Mouse (Mus musculus) thymus, adult 2 months (tissue): Measurements from ENCODE around the gene Cd86. TPM values are rescaled to one million over a fixed set of nuclear protein-coding genes. Genes with fewer than 3 reads are reported as not detected.

Experiments used
- DNase-seq: peaks from one replicate; pipeline ENCODE4 v3.0.0; 2021
- H3K27ac ChIP-seq: fragments of 200-500 bp; 2 replicates; pipeline ENCODE4 v1.5.1; 2012; ENCODE audit warnings: low read length, control low read depth; ENCODE audit not compliant: control insufficient read depth, insufficient read depth
- H3K27me3 ChIP-seq: fragments of 200-500 bp; 2 replicates; pipeline ENCODE4 v1.6.1; 2012; ENCODE audit warnings: mild to moderate bottlenecking, low read length, moderate library complexity, mixed read lengths; ENCODE audit not compliant: control insufficient read depth, insufficient read depth
- H3K36me3 ChIP-seq: fragments of 200-500 bp; 2 replicates; pipeline ENCODE4 v1.6.1; 2012; ENCODE audit warnings: mild to moderate bottlenecking, low read length, moderate library complexity; ENCODE audit not compliant: control insufficient read depth, insufficient read depth
- H3K4me1 ChIP-seq: fragments of 200-500 bp; replicated peaks from 2 replicates; pipeline ENCODE4 v1.6.1; 2012; ENCODE audit warnings: low read length; ENCODE audit not compliant: control insufficient read depth, insufficient read depth
- H3K4me3 ChIP-seq: fragments of 200-500 bp; 2 replicates; pipeline ENCODE4 v1.5.1; 2012; ENCODE audit warnings: mild to moderate bottlenecking, low read length, control low read depth, moderate library complexity; ENCODE audit not compliant: control insufficient read depth, insufficient read depth
- CTCF ChIP-seq: fragments of 200-500 bp; IDR thresholded peaks from 2 replicates; pipeline ENCODE4 v1.5.1; 2012; ENCODE audit warnings: mild to moderate bottlenecking, control low read depth, low read length, moderate library complexity, borderline replicate concordance; ENCODE audit not compliant: control insufficient read depth, poor library complexity, insufficient read depth; ENCODE audit errors: extremely low read depth
- POLR2A ChIP-seq: fragments of 200-500 bp; IDR thresholded peaks from 2 replicates; pipeline ENCODE4 v1.6.1; 2012; ENCODE audit warnings: mild to moderate bottlenecking, low read length, control low read depth, moderate library complexity; ENCODE audit not compliant: control insufficient read depth, poor library complexity, insufficient read depth; ENCODE audit errors: extremely low read depth
- WGBS: fragments of 180-500 bp; shearing (Covaris S2); methylation state at CpG from one replicate; pipeline ENCODE4 v1.1.7; 2018; 5-methylcytosine and 5-hydroxymethylcytosine counted together
- polyA plus RNA-seq: library from polyadenylated mRNA; depleted of rRNA; stranded (reverse); fragments of >200 nt; gene quantifications from 2 replicates; pipeline ENCODE4 v1.2.3, GENCODE M21; 2012

Cd86 gene
- polyA plus RNA-seq, 1 experiment = 15.3 TPM

DNA sequence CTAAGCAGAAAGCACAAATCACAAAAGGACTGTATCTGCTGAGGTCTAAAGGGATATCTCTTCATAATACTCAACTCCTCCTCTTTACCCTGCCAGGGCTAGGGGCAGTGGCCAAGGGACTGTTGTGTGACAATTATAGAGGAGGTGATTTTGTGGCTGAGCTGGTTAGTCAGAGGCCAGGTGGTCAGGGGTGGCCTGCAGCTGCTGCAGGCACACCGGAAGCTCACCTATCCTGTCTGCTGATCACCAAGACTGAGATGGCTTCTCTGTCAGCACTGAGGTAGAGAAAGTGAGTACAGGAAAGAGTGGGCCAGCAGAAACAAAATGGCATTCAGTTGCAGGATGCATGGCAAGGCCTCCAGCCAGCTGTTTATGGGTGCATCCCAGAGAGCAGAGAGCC lies 38.1 kb downstream of the Cd86 start:
- no peaks in the 10 kb centered on the region for H3K27me3 ChIP-seq
- TF ChIP-seq POLR2A (no peak), CTCF (no peak)
- no peak for DNase-seq
- no peaks in the 10 kb centered on the region for H3K36me3 ChIP-seq
- no peak overlapping the region for H3K4me3 ChIP-seq
- no peaks in the 10 kb centered on the region for H3K4me1 ChIP-seq
- no peak overlapping the region for H3K27ac ChIP-seq
- 86% methylated on average over 1 of the region's 1 CpGs for WGBS

GRCm38 (mm10) chr16:36626567-36627197 lies 39.2 kb downstream of the Cd86 start:
- Histone ChIP-seq H3K27ac (no peak overlapping the region), H3K4me1 (no peaks in the 10 kb centered on the region), H3K4me3 (no peak overlapping the region), H3K27me3 (no peaks in the 10 kb centered on the region), H3K36me3 (no peaks in the 10 kb centered on the region)
- 52% methylated on average over 5 of the region's 5 CpGs for WGBS
- no peak for DNase-seq
- no peak for TF ChIP-seq POLR2A
- TF ChIP-seq CTCF = no peak

DNA sequence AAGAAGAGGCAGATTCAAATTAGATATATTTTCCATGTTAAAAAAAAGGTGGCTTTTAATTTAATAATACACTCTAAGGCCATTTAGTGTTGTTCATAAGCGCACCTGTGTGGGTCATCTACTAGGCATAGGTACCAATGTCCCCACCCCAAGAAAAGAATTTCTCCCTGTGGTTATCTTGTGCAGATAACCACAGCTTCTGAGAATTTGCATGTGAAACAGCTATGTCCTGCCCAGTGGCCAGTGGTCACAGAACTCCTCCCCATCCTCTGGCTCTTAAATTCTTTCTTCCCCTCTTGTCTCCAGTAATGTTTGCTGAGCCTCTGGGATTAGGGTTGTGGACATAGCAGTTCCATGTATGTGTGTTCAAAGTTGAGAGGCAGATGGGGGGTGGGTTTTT lies 40.0 kb downstream of the Cd86 start:
- no peak for DNase-seq
- H3K27ac ChIP-seq = no peak overlapping the region
- no peaks in the 10 kb centered on the region for H3K36me3 ChIP-seq
- TF ChIP-seq CTCF (no peak), POLR2A (no peak)
- no peak overlapping the region for H3K4me3 ChIP-seq
- WGBS = 100% methylated on average over 1 of the region's 1 CpGs
- H3K4me1 ChIP-seq = no peaks in the 10 kb centered on the region
- no peaks in the 10 kb centered on the region for H3K27me3 ChIP-seq

DNA sequence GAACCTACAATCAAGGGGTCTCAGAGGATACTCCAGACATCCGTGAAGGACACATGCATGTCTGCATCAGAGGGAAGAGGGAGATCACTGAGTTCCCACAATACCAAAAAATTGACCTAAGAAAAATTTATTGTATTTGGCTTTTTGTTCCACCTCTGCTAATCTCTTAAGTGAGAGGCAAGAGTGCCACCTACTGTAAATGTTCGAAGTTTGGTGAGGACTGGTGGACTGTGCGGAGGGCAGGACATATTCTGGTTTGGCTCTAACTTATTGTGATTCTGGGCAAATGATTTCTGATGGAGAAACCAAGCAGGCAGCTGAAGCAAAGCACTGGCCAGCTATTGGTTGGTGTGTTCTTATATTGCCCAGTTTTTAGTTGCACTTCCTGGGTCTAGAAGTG lies 43.6 kb downstream of the Cd86 start:
- no peaks in the 10 kb centered on the region for H3K4me1 ChIP-seq
- no peaks in the 10 kb centered on the region for H3K36me3 ChIP-seq
- 57% methylated on average over 3 of the region's 3 CpGs for WGBS
- no peaks in the 10 kb centered on the region for H3K27me3 ChIP-seq
- no peak for TF ChIP-seq POLR2A
- TF ChIP-seq CTCF = no peak
- no peak overlapping the region for H3K27ac ChIP-seq
- H3K4me3 ChIP-seq = no peak overlapping the region
- DNase-seq = no peak

GRCm38 (mm10) chr16:36621108-36621507 lies 44.8 kb downstream of the Cd86 start:
- H3K4me3 ChIP-seq = no peak overlapping the region
- no peak for DNase-seq
- H3K27me3 ChIP-seq = no peaks in the 10 kb centered on the region
- H3K27ac ChIP-seq = no peak overlapping the region
- no peaks in the 10 kb centered on the region for H3K36me3 ChIP-seq
- WGBS = 30% methylated on average over 3 of the region's 3 CpGs
- TF ChIP-seq CTCF (no peak), POLR2A (no peak)
- no peaks in the 10 kb centered on the region for H3K4me1 ChIP-seq

- Histone ChIP-seq H3K36me3 (no peaks in the 10 kb centered on the region), H3K4me3 (no peak overlapping the region), H3K27me3 (no peaks in the 10 kb centered on the region), H3K4me1 (no peaks in the 10 kb centered on the region), H3K27ac (no peak overlapping the region)
- 100% methylated on average over 2 of the region's 2 CpGs for WGBS
- TF ChIP-seq POLR2A (no peak), CTCF (no peak)
- no peak for DNase-seq
Measured at GRCm38 (mm10) chr16:36613701-36614100, 52.2 kb downstream of the Cd86 start.

DNA sequence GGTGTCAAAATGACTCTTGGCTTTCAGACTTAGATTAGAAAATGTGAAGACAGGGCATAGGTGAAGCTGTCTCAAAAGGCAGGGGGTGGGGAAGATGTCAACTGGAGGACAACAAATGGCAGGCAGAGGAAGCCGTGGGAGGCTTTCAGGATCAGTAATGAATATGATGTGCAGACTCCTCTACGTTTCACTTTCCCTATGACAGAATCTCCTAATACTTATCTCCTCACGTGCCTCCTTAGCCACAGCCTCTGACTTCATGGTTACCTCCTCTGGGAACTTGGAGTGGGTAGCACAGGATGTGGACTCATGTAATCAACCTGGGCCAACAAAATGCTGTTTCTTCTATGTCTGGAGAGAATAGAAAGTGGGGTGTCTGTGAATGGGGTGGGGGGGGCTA lies 63.2 kb downstream of the Cd86 start:
- WGBS = 83% methylated on average over 3 of the region's 3 CpGs
- no peaks in the 10 kb centered on the region for H3K4me1 ChIP-seq
- no peaks in the 10 kb centered on the region for H3K27me3 ChIP-seq
- no peak for DNase-seq
- H3K36me3 ChIP-seq = no peaks in the 10 kb centered on the region
- no peak overlapping the region for H3K27ac ChIP-seq
- no peak overlapping the region for H3K4me3 ChIP-seq
- TF ChIP-seq CTCF = no peak
- no peak for TF ChIP-seq POLR2A

DNA sequence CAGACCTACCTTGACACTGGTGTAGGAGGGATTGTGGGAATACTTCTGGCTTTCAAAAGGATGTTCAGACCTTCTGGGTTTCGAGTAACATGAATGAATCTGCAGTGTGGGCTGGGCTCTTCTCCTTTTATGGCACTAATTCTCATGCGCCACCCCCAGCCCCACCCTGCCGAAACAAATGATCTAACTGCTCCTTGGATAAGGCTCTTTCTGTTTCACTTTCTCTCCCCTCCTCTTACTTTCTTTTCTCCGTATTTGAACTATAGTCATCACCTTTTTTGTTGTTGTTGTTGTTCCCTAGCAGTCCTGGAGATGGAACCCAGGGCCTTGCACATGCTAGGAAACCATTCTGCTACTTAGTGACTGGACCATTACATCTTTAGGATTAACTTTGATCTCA lies 67.6 kb downstream of the Cd86 start:
- WGBS = 6% methylated on average over 4 of the region's 4 CpGs
- TF ChIP-seq CTCF (no peak), POLR2A (no peak)
- Histone ChIP-seq H3K36me3 (no peaks in the 10 kb centered on the region), H3K4me3 (no peak overlapping the region), H3K27ac (no peak overlapping the region), H3K4me1 (no peaks in the 10 kb centered on the region), H3K27me3 (no peaks in the 10 kb centered on the region)
- no peak for DNase-seq
